Mouse (Mus musculus) testis, adult 2 months (tissue): Measurements from ENCODE around the gene Dact3.

ENCODE experiments used
- CTCF ChIP-seq: fragments of 200-500 bp; IDR thresholded peaks from 2 replicates; pipeline ENCODE4 v1.5.1; 2012; ENCODE audit warnings: low read depth, mild to moderate bottlenecking, inconsistent platforms, low read length, moderate library complexity; ENCODE audit not compliant: control insufficient read depth, insufficient read depth, insufficient replicate concordance
- POLR2A ChIP-seq: fragments of 200-500 bp; IDR thresholded peaks from 2 replicates; pipeline ENCODE4 v1.6.1; 2012; ENCODE audit warnings: low read depth, mild to moderate bottlenecking, inconsistent platforms, low read length, moderate library complexity; ENCODE audit not compliant: control insufficient read depth

GRCm38 (mm10) chr7:16859902-16860651 lies 15.0 kb upstream of the Dact3 start:
- peak; percentile 9; the same call in 1 of the 2 replicates for TF ChIP-seq CTCF
- TF ChIP-seq POLR2A: no peak
